Mouse (Mus musculus) limb, embryonic 14.5 days (tissue): ENCODE results near the gene Gm49322. TPM values are rescaled to one million over a fixed set of nuclear protein-coding genes. Genes with fewer than 3 reads are reported as not detected.
"Not testable (repeated sequence)": the region's sequence is repeated elsewhere in the genome, so short reads cannot be mapped to it uniquely, and the experiment has no call there.

Experiments
- ATAC-seq: fragments of 200-750 bp; cut with Nextera tagmentation; 2 replicates; pipeline ENCODE4 v1.8.0; 2017; ENCODE audit warnings: low read depth, moderate number of reproducible peaks, moderate TSS enrichment; ENCODE audit not compliant: low FRiP score
- DNase-seq: peaks from one replicate; pipeline ENCODE4 v3.0.0-alpha.2; 2015; ENCODE audit warnings: low spot score
- H3K27ac ChIP-seq: fragments of 300-500 bp; sonication (generic); replicated peaks from 2 replicates; pipeline ENCODE4 v1.5.1; 2014; ENCODE audit warnings: low read depth, mild to moderate bottlenecking, low read length, moderate library complexity, mixed read lengths
- H3K27me3 ChIP-seq: fragments of 300-500 bp; sonication (generic); 2 replicates; pipeline ENCODE4 v1.6.1; 2014; ENCODE audit warnings: low read length, mixed read lengths; ENCODE audit not compliant: control insufficient read depth, insufficient read depth
- H3K36me3 ChIP-seq: fragments of 300-500 bp; sonication (generic); 2 replicates; pipeline ENCODE4 v1.6.1; 2014; ENCODE audit warnings: mild to moderate bottlenecking, low read length, moderate library complexity, mixed read lengths; ENCODE audit not compliant: control insufficient read depth, insufficient read depth
- H3K4me1 ChIP-seq: fragments of 300-500 bp; sonication (generic); 2 replicates; pipeline ENCODE4 v1.6.1; 2014; ENCODE audit warnings: antibody characterized with exemption, low read length, mixed read lengths; ENCODE audit not compliant: control insufficient read depth, insufficient read depth
- H3K4me2 ChIP-seq: fragments of 300-500 bp; sonication (generic); replicated peaks from 2 replicates; pipeline ENCODE4 v1.6.1; 2014; ENCODE audit warnings: low read depth, mild to moderate bottlenecking, low read length, moderate library complexity; ENCODE audit not compliant: severe bottlenecking
- H3K4me3 ChIP-seq: fragments of 300-500 bp; sonication (generic); replicated peaks from 2 replicates; pipeline ENCODE4 v1.5.1; 2014; ENCODE audit warnings: low read length
- H3K9ac ChIP-seq: fragments of 300-500 bp; sonication (generic); 2 replicates; pipeline ENCODE4 v1.6.1; 2014; ENCODE audit warnings: mild to moderate bottlenecking, low read depth, low read length, moderate library complexity; ENCODE audit not compliant: severe bottlenecking
- H3K9me3 ChIP-seq: fragments of 300-500 bp; sonication (generic); 2 replicates; pipeline ENCODE4 v1.6.1; 2016; ENCODE audit warnings: low read length; ENCODE audit not compliant: control insufficient read depth
- POLR2A ChIP-seq: fragments of 200-500 bp; IDR thresholded peaks from 2 replicates; pipeline ENCODE4 v1.8.0; 2012; ENCODE audit warnings: inconsistent platforms, mild to moderate bottlenecking, moderate library complexity, borderline replicate concordance; ENCODE audit not compliant: insufficient read depth, insufficient read length; ENCODE audit errors: extremely low read depth
- WGBS: fragments of 180-500 bp; shearing (Covaris S2); extraction: QIAGEN DNeasy Blood & Tissue Kit; methylation state at CpG from one replicate; pipeline ENCODE4 v1.1.7; 2014; 5-methylcytosine and 5-hydroxymethylcytosine counted together
- polyA plus RNA-seq, 2 experiments: library from polyadenylated mRNA; depleted of rRNA in 1 of 2; stranded (reverse) in 1 of 2; unstranded in 1 of 2; fragments of >200 nt; fragmentation: Nextera tagmentation in 1 of 2; extraction: Ambion mirVana in 1 of 2; gene quantifications; 2 replicates each; pipeline versions ENCODE4 v1.2.1 to v1.2.3; 2012 to 2014

The Gm49322 gene
- polyA plus RNA-seq, 2 experiments, result 2.8 to 5.6 TPM

- no peaks in the 10 kb centered on the region for H3K4me1 ChIP-seq
- H3K9ac ChIP-seq, result no peak overlapping the region
- TF ChIP-seq POLR2A, result no peak
- H3K36me3 ChIP-seq, result peaks cover 66% of the 10 kb centered on the region
- H3K27me3 ChIP-seq, result no peaks in the 10 kb centered on the region
- no peak overlapping the region for H3K4me2 ChIP-seq
- no peak overlapping the region for H3K27ac ChIP-seq
- H3K9me3 ChIP-seq, result no peaks in the 10 kb centered on the region
- DNase-seq, result no peak
- H3K4me3 ChIP-seq, result no peak overlapping the region
- ATAC-seq, result no peak
- whole genome bisulfite sequencing, result 95% methylated on average over 10 of the region's 10 CpGs
These were observed 41.1 kb downstream of the Gm49322 start for GRCm38 (mm10) chr10:80646936-80647335.

- H3K9ac ChIP-seq, H3K9me3 ChIP-seq, H3K27me3 ChIP-seq, DNase-seq, H3K4me1 ChIP-seq, H3K4me3 ChIP-seq, H3K27ac ChIP-seq, H3K4me2 ChIP-seq, ATAC-seq: not testable (repeated sequence)
- peaks cover 48% of the 10 kb centered on the region for H3K36me3 ChIP-seq
- WGBS, result 91% methylated on average over 6 of the region's 6 CpGs
These were observed 44.1 kb downstream of the Gm49322 start for GRCm38 (mm10) chr10:80649910-80650309.

- Histone ChIP-seq H3K27me3 (no peaks in the 10 kb centered on the region), H3K9ac (no peak overlapping the region), H3K4me2 (no peak overlapping the region), H3K4me1 (peaks cover 15% of the 10 kb centered on the region), H3K4me3 (no peak overlapping the region), H3K27ac (no peak overlapping the region), H3K9me3 (no peaks in the 10 kb centered on the region), H3K36me3 (peaks cover 43% of the 10 kb centered on the region)
- DNase-seq, result no peak
- ATAC-seq, result no peak
- 93% methylated on average over 10 of the region's 10 CpGs for WGBS
- TF ChIP-seq POLR2A, result no peak
These were observed 44.6 kb downstream of the Gm49322 start for GRCm38 (mm10) chr10:80650392-80650791.

GRCm38 (mm10) chr10:80653156-80653720, 47.4 kb downstream of the Gm49322 start:
- 94% methylated on average over 6 of the region's 6 CpGs for WGBS
- Histone ChIP-seq H3K27me3 (no peaks in the 10 kb centered on the region), H3K9me3 (no peaks in the 10 kb centered on the region), H3K9ac (no peak overlapping the region), H3K4me3 (no peak overlapping the region), H3K4me2 (no peak overlapping the region), H3K36me3 (peaks cover 20% of the 10 kb centered on the region), H3K4me1 (peaks cover 22% of the 10 kb centered on the region), H3K27ac (no peak overlapping the region)
- TF ChIP-seq POLR2A, result no peak
- ATAC-seq (no peak), DNase-seq (no peak)

- no peak for TF ChIP-seq POLR2A
- ATAC-seq (no peak), DNase-seq (no peak)
- H3K9ac ChIP-seq, result no peak overlapping the region; the same call in 1 of the 2 replicates
- peaks cover 20% of the 10 kb centered on the region; the same call in 1 of the 2 replicates for H3K36me3 ChIP-seq
- WGBS, result 80% methylated on average over 6 of the region's 6 CpGs
- peaks cover 22% of the 10 kb centered on the region for H3K4me1 ChIP-seq
- no peaks in the 10 kb centered on the region for H3K27me3 ChIP-seq
- peak overlapping the region; percentile 88 for H3K4me2 ChIP-seq
- peak overlapping the region; percentile 93 for H3K4me3 ChIP-seq
- H3K9me3 ChIP-seq, result no peaks in the 10 kb centered on the region
- H3K27ac ChIP-seq, result no peak overlapping the region
These were observed 49.0 kb downstream of the Gm49322 start for GRCm38 (mm10) chr10:80654866-80655265.
